Mouse (Mus musculus) hindbrain, embryonic 10.5 days (tissue): ENCODE results near the gene Aldh18a1. TPM values are rescaled to one million over a fixed set of nuclear protein-coding genes. Genes with fewer than 3 reads are reported as not detected.

Experiments
- DNase-seq: peaks from one replicate; pipeline ENCODE4 v3.0.0-alpha.2; 2017; ENCODE audit warnings: low spot score
- H3K27ac ChIP-seq: fragments of 300-500 bp; sonication (generic); 2 replicates; pipeline ENCODE4 v1.5.1; 2016; ENCODE audit warnings: mild to moderate bottlenecking, moderate library complexity
- H3K27me3 ChIP-seq: fragments of 300-500 bp; sonication (generic); 2 replicates; pipeline ENCODE4 v1.6.1; 2016; ENCODE audit warnings: mild to moderate bottlenecking; ENCODE audit not compliant: poor library complexity, insufficient read depth, severe bottlenecking
- H3K36me3 ChIP-seq: fragments of 300-500 bp; sonication (generic); 2 replicates; pipeline ENCODE4 v1.6.1; 2016; ENCODE audit warnings: mild to moderate bottlenecking, moderate library complexity
- H3K4me1 ChIP-seq: fragments of 300-500 bp; sonication (generic); replicated peaks from 2 replicates; pipeline ENCODE4 v1.6.1; 2016; ENCODE audit warnings: mild to moderate bottlenecking
- H3K4me3 ChIP-seq: fragments of 300-500 bp; sonication (generic); 2 replicates; pipeline ENCODE4 v1.5.1; 2016; ENCODE audit warnings: mild to moderate bottlenecking, moderate library complexity
- H3K9me3 ChIP-seq: fragments of 300-500 bp; sonication (generic); 2 replicates; pipeline ENCODE4 v1.6.1; 2016; ENCODE audit warnings: mild to moderate bottlenecking, moderate library complexity
- WGBS: fragments of 180-500 bp; shearing (Covaris S2); methylation state at CpG from one replicate; pipeline ENCODE4 v1.1.7; 2016; 5-methylcytosine and 5-hydroxymethylcytosine counted together
- polyA plus RNA-seq: library from polyadenylated mRNA; unstranded; fragments of >200 nt; fragmentation: Nextera tagmentation; extraction: Ambion mirVana; gene quantifications from 2 replicates; pipeline ENCODE4 v1.2.1, GENCODE M21; 2016

The Aldh18a1 gene
- polyA plus RNA-seq, 1 experiment from 2014 or later = 94.3 TPM

DNA sequence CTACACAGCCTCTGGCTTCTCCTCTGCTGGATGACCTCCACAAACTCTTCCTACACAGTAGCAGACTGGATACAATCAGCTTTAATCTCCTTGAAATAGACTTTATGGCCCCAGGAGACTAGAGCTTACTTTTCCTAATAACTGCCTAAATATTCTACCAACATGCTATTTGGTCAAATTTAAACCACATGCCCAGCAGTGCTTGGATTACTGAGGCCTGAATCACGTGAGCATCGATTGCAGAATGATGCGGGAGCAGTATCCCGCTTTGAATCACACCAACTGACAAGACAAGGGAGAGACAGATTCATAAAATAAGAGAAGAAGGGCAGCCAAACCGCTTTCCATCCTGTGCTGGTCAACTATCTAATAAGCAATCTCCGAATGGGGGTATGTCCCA lies 39.9 kb downstream of the Aldh18a1 start:
- no peak for DNase-seq
- Histone ChIP-seq H3K27me3 (no peaks in the 10 kb centered on the region), H3K4me1 (peaks cover 11% of the 10 kb centered on the region), H3K4me3 (no peak overlapping the region), H3K27ac (no peak overlapping the region), H3K36me3 (peaks cover 35% of the 10 kb centered on the region), H3K9me3 (no peaks in the 10 kb centered on the region)
- 80% methylated on average over 6 of the region's 6 CpGs for WGBS

DNA sequence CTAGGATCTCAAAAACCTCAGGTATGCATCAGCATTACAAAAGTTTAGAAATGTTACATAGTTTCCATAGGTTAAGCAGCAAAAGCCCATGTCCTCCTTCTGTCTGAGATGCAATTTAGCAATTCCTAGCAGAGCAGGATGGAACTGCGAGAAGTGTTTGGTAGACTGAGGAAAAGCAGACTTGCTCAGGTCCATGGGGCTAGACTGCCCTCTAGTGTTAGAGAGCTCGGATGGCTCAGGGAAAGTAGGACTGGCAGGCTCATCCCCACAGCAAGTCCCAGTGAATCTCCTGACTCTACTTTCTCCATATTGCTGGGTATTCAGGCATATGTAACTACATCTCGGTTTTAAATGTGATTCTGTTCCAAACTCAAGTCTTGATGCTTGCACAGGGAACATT lies 43.4 kb downstream of the Aldh18a1 start:
- Histone ChIP-seq H3K27ac (no peak overlapping the region), H3K27me3 (no peaks in the 10 kb centered on the region), H3K36me3 (no peaks in the 10 kb centered on the region; the same call in 1 of the 2 replicates), H3K4me1 (peaks cover 11% of the 10 kb centered on the region), H3K9me3 (no peaks in the 10 kb centered on the region), H3K4me3 (no peak overlapping the region)
- peak; percentile 73 for DNase-seq
- WGBS = 15% methylated on average over 3 of the region's 3 CpGs

DNA sequence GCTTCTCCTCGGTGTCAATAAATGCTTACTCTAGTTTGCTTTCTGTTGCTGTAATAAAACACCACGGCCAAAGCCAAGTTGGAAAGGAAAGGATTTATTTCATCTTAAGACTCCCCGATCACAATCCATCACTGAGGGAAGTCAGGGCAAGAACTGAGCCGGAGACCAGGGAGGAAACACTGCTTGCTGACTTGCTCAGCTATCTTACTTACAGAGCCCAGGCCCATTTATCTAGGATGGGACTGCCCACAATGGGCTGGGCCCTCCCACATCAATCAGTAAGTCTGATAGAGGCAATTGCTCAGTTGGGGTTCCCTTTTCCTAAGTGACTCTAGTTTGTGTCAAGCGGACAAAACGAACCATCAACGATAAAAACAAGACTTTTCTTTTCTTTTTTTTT lies 45.5 kb downstream of the Aldh18a1 start:
- Histone ChIP-seq H3K36me3 (no peaks in the 10 kb centered on the region), H3K4me3 (no peak overlapping the region), H3K27me3 (no peaks in the 10 kb centered on the region), H3K4me1 (no peaks in the 10 kb centered on the region), H3K27ac (no peak overlapping the region), H3K9me3 (no peaks in the 10 kb centered on the region)
- WGBS = 90% methylated on average over 7 of the region's 7 CpGs
- DNase-seq = no peak

GRCm38 (mm10) chr19:40536526-40536925 lies 51.7 kb downstream of the Aldh18a1 start:
- no peak overlapping the region for H3K27ac ChIP-seq
- H3K4me3 ChIP-seq = no peak overlapping the region
- H3K9me3 ChIP-seq = no peaks in the 10 kb centered on the region
- 88% methylated on average over 6 of the region's 6 CpGs for WGBS
- H3K36me3 ChIP-seq = no peaks in the 10 kb centered on the region
- H3K27me3 ChIP-seq = no peaks in the 10 kb centered on the region
- H3K4me1 ChIP-seq = no peaks in the 10 kb centered on the region
- DNase-seq = no peak

- Histone ChIP-seq H3K27ac (no peak overlapping the region), H3K9me3 (no peaks in the 10 kb centered on the region), H3K4me3 (no peak overlapping the region), H3K27me3 (no peaks in the 10 kb centered on the region), H3K4me1 (no peaks in the 10 kb centered on the region), H3K36me3 (no peaks in the 10 kb centered on the region)
- 87% methylated on average over 5 of the region's 5 CpGs for WGBS
- no peak for DNase-seq
Observed at GRCm38 (mm10) chr19:40532525-40532924, 55.7 kb downstream of the Aldh18a1 start.

GRCm38 (mm10) chr19:40530323-40530722 lies 57.9 kb downstream of the Aldh18a1 start:
- WGBS = 89% methylated on average over 2 of the region's 2 CpGs
- Histone ChIP-seq H3K9me3 (no peaks in the 10 kb centered on the region), H3K4me3 (no peak overlapping the region), H3K4me1 (no peaks in the 10 kb centered on the region), H3K27me3 (no peaks in the 10 kb centered on the region), H3K36me3 (no peaks in the 10 kb centered on the region), H3K27ac (no peak overlapping the region)
- DNase-seq = no peak

DNA sequence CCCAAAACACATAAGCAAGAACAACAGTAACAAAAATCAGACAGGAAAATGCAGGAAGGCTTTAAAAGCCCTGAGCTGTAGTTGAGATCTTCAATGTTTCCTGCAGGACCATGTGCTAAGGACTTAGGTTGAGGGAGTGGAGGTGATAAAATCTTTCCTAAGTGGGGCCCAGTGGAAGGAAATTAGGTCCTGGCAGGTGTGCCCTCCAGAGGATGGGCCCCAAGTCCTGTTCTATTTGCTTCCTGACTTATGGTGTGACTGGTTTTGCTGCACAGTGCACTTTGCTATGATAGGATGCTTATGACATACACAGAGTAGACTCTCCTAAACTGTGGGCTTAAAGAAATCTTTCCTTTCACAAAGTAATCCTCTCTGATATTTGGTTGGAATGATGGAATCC lies 60.0 kb downstream of the Aldh18a1 start:
- H3K27ac ChIP-seq = no peak overlapping the region
- no peaks in the 10 kb centered on the region for H3K9me3 ChIP-seq
- H3K36me3 ChIP-seq = no peaks in the 10 kb centered on the region
- no peaks in the 10 kb centered on the region for H3K27me3 ChIP-seq
- no peak overlapping the region for H3K4me3 ChIP-seq
- DNase-seq = no peak
- no peaks in the 10 kb centered on the region; the same call in 1 of the 2 replicates for H3K4me1 ChIP-seq

- no peaks in the 10 kb centered on the region for H3K27me3 ChIP-seq
- no peaks in the 10 kb centered on the region; the same call in 1 of the 2 replicates for H3K4me1 ChIP-seq
- H3K27ac ChIP-seq = no peak overlapping the region
- no peak for DNase-seq
- no peak overlapping the region for H3K4me3 ChIP-seq
- no peaks in the 10 kb centered on the region for H3K36me3 ChIP-seq
- no peaks in the 10 kb centered on the region for H3K9me3 ChIP-seq
- 84% methylated on average over 9 of the region's 9 CpGs for WGBS
Observed at GRCm38 (mm10) chr19:40526367-40527014, 61.8 kb downstream of the Aldh18a1 start.

DNA sequence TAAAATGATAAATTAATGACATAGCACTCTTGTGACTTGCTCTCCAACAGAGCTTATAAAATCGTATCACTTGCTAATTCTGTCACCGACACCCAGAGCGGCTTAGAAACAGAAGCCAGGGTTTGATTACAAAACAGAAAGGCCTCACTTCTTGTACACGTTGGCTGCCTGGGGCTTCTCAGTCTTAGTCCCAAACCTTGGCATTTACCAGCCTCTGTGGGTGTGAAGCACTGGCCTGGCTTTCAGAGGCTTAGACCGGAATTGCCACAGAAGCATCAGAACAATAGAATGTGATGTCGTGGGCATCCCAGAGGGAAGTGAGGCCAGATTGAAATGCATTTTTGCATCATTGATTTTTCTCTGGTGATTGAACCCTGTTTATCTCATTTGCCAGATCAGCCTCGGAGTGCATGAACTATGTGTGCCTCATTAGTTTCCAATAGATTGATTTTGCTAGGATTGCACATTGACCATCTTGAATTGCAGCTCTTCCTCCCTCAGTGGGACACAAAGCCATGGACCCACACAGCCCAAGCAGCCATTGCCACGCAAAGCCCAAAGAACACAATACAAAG lies 64.7 kb downstream of the Aldh18a1 start:
- 0 out of 2 replicates have a peak overlapping the region, but pooled peaks have one; percentile 20 for H3K27ac ChIP-seq
- no peak overlapping the region for H3K4me3 ChIP-seq
- no peaks in the 10 kb centered on the region for H3K27me3 ChIP-seq
- WGBS = 70% methylated on average over 8 of the region's 8 CpGs
- H3K9me3 ChIP-seq = no peaks in the 10 kb centered on the region
- DNase-seq = no peak
- no peaks in the 10 kb centered on the region for H3K36me3 ChIP-seq
- peaks cover 2% of the 10 kb centered on the region; the same call in 1 of the 2 replicates for H3K4me1 ChIP-seq

DNA sequence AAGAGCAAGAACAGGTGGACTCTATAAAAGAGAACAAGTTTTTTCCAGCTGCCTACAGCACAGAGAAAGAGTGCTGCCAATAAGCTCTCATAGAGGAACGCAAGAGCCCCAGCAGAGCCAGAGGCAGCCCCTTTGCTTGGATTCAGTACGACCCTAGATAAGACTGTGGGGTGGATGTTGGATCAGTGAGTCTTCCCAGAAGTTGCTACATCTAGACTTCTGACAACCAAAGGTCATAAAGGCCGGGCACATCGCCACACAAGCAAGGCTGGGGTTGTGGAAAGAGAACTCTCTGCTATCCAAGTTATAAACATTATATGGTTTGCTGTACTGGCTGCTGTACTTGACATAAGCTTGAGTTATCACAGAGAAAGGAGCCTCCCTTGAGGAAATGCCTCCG lies 67.9 kb downstream of the Aldh18a1 start:
- Histone ChIP-seq H3K27ac (no peak overlapping the region), H3K4me3 (no peak overlapping the region)
- WGBS = 86% methylated on average over 5 of the region's 5 CpGs

GRCm38 (mm10) chr19:40518706-40519105 lies 69.6 kb downstream of the Aldh18a1 start:
- 77% methylated on average over 1 of the region's 1 CpGs for WGBS
- Histone ChIP-seq H3K36me3 (no peaks in the 10 kb centered on the region), H3K27ac (no peak overlapping the region), H3K9me3 (no peaks in the 10 kb centered on the region), H3K27me3 (no peaks in the 10 kb centered on the region), H3K4me3 (no peak overlapping the region), H3K4me1 (peaks cover 2% of the 10 kb centered on the region; the same call in 1 of the 2 replicates)
- no peak for DNase-seq

More for the DNA sequence above, 67.9 kb downstream of the Aldh18a1 start:
- no peaks in the 10 kb centered on the region for H3K36me3 ChIP-seq
- H3K4me1 ChIP-seq = peaks cover 2% of the 10 kb centered on the region; the same call in 1 of the 2 replicates
- H3K27me3 ChIP-seq = no peaks in the 10 kb centered on the region
- DNase-seq = no peak
- no peaks in the 10 kb centered on the region for H3K9me3 ChIP-seq

- 89% methylated on average over 3 of the region's 3 CpGs for WGBS
- no peak for DNase-seq
- H3K27ac ChIP-seq = no peak overlapping the region
- no peaks in the 10 kb centered on the region for H3K36me3 ChIP-seq
- H3K9me3 ChIP-seq = no peaks in the 10 kb centered on the region
- H3K27me3 ChIP-seq = no peaks in the 10 kb centered on the region
- peaks cover 23% of the 10 kb centered on the region for H3K4me1 ChIP-seq
- no peak overlapping the region for H3K4me3 ChIP-seq
Observed at GRCm38 (mm10) chr19:40515596-40515995, 72.7 kb downstream of the Aldh18a1 start.

DNA sequence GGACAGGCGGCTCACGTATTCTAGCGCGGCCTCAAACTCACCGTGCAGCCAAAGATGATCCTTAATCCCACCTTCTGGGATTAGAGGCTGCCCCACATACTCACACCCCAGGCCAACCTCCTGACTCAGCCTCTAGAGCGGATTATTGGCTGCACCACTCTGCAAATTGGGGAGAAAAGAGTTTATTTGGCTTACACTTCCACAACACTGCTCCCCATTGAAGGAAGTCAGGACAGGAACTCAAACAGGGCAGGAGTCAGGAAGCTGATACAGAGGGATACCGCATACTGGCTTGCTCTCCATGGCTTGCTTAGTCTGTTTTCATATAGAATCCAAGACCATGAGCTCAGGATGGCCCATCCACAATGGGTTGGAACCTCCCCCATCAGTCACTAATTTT lies 73.9 kb downstream of the Aldh18a1 start:
- 84% methylated on average over 7 of the region's 7 CpGs for WGBS
- DNase-seq = no peak
- Histone ChIP-seq H3K27ac (no peak overlapping the region), H3K4me1 (peaks cover 30% of the 10 kb centered on the region), H3K4me3 (no peak overlapping the region), H3K9me3 (no peaks in the 10 kb centered on the region), H3K36me3 (no peaks in the 10 kb centered on the region), H3K27me3 (no peaks in the 10 kb centered on the region)
